Mouse (Mus musculus): ENCODE measurements around the gene St3gal3.

DNA sequence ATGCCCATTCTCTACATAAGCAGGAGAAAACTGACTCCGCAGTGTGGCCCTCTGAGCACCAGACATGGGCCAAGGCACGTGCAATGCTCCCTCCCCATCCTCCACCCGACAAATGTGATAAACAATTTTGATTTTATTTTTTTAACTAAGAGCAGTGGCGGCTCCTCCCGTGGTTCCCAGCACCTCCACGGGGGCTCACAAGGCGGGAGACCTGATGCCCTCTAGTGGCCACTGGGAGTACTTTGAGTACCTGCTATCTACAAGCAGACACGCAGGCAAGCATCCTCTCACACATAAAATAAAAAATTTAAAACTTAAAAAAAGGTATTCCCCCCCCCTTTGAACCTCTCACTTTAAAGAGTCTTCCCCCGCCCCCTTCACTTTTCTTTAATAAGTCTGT, 36.3 kb upstream of the St3gal3 start:
- TF ChIP-seq POLR2A (IDR thresholded peaks at IDR 0.05; ENCODE audit: borderline replicate concordance, insufficient read depth, low read length) (no peak), CTCF (IDR thresholded peaks at IDR 0.05; ENCODE audit: borderline replicate concordance, insufficient read depth, low read depth, low read length) (peak; percentile 31; the same call in 1 of the 2 replicates)

All from cerebellum, adult 2 months (tissue).